Mouse (Mus musculus): ENCODE data around the gene Olfr1093.

Gene Olfr1093

DNA sequence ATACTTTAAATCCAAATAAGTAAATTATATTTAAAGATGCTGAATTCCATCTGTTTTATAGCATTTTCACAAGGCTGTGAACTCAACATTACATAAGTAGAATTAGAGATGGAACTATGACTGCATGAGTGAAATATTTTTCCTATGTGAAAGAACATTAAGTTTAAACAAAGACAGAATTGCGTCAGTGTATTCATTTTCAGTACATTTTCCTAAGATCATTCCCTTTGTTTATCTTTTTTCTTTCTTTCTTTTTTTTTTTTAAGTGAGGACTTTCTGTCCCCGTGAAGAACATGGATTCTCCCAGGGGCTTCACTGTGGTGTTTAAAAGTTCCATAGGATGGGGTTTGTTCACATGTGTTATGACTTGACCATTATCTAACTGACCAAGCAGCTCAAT, at the start of gene Olfr1093:
Gene Olfr1093, plus strand, starts transcription at position 301 of the 400 bp plus-strand sequence.
- DNase-seq (ENCODE audit: low read depth in 2 of 2, low spot score in 2 of 2) = no peak

GRCm38 (mm10) chr2:86733601-86734000, 48.7 kb upstream of the Olfr1093 start, which contains the start of gene Olfr1089:
Gene Olfr1089, minus strand, starts transcription at chr2:86733701.
- no peak for DNase-seq (ENCODE audit: low read depth in 2 of 2, low spot score in 2 of 2)

DNA sequence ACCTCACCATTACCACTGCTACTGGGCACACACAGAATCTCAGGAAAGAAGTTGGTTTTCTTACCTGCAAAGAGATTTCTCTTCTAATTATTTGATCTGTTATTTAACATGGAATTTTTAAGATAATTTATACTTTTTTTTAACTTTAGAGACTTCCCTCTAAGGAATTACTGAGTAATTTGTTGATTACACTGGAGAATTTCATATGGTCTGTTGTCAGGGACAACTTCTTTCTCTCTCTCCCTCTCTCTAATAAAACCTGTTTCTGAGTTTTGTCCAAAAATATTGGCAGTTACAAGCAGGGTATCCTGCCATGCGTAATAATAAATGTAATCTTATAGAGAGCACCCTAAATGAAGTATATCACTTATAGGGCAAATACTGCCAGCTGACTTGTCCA, 23.4 kb upstream of the Olfr1093 start, which contains the start of gene Olfr1090:
Gene Olfr1090, minus strand, starts transcription at position 101 of the 400 bp plus-strand sequence.
- no peak for DNase-seq (ENCODE audit: low read depth in 2 of 2, low spot score in 2 of 2)

GRCm38 (mm10) chr2:86761050-86761449, 21.2 kb upstream of the Olfr1093 start:
- DNase-seq (ENCODE audit: low read depth in 2 of 2, low spot score in 2 of 2) = no peak

GRCm38 (mm10) chr2:86809918-86810317, 27.6 kb downstream of the Olfr1093 start, which contains the start of gene Olfr141:
Gene Olfr141, minus strand, starts transcription at chr2:86810018.
- no peak for DNase-seq (ENCODE audit: low read depth in 2 of 2, low spot score in 2 of 2)

DNA sequence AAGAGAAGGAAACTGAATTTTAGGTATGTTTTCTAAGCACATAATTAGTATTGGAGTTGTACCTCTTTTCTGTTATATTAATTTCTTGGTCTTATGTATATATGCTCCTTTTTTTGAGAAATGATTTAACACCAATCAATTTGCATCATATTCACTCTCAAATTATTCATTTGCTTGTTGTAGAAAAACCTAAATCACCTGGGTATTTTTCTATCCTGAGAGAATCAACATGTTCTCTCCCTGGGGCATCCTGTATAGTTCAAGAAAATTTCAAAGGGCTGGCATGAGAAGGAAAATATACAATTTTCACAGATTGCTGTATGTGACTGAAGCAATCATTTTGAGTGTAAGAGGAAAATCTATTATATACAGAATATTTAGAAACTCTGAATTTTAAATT, 42.1 kb downstream of the Olfr1093 start, which contains the start of gene Olfr1094:
Gene Olfr1094, plus strand, starts transcription at position 301 of the 400 bp plus-strand sequence.
- no peak for DNase-seq (ENCODE audit: low read depth in 2 of 2, low spot score in 2 of 2)
